Mouse (Mus musculus) erythroblast, embryonic 14.5 days (primary cell): ENCODE data around the gene Slc7a9.

ENCODE experiments used
- GATA1 ChIP-seq: IDR thresholded peaks from 2 replicates; pipeline ENCODE4 v1.6.1; 2012; ENCODE audit warnings: low read length, inconsistent platforms, mixed read lengths
- TAL1 ChIP-seq: IDR thresholded peaks from 3 replicates; pipeline ENCODE4 v1.6.1; 2012; ENCODE audit warnings: low read length, inconsistent platforms, mixed read lengths

DNA sequence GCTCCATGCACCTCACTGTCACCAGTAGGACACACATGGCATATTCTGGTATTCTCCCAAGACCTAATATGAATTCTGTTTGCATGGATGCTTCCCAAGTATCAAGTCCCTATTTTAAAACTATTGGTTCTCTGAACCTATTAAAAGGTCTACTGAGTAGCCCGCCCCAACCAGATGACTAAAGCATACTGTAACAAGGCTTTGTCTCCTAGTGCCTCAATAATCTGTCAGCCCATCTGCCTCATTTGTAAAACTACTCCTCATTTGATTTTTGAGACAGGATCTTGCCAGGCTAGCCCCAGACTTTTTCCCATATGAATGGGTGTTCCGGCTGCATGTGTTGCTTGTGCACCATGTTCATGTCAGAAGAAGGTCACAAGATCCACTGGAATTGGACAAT lies 41.6 kb downstream of the Slc7a9 start:
- TF ChIP-seq GATA1 (no peak), TAL1 (no peak)
